Mouse (Mus musculus) limb, embryonic 14.5 days (tissue): ENCODE data around the gene Yjefn3. TPM values are rescaled to one million over a fixed set of nuclear protein-coding genes. Genes with fewer than 3 reads are reported as not detected.
A peak's percentile ranks its signal among the peaks of the same experiment; 100 is the strongest.

Experiments used
- ATAC-seq: fragments of 200-750 bp; cut with Nextera tagmentation; 2 replicates; pipeline ENCODE4 v1.8.0; 2017; ENCODE audit warnings: low read depth, moderate number of reproducible peaks, moderate TSS enrichment; ENCODE audit not compliant: low FRiP score
- DNase-seq: peaks from one replicate; pipeline ENCODE4 v3.0.0-alpha.2; 2015; ENCODE audit warnings: low spot score
- H3K27ac ChIP-seq: fragments of 300-500 bp; sonication (generic); replicated peaks from 2 replicates; pipeline ENCODE4 v1.5.1; 2014; ENCODE audit warnings: low read depth, mild to moderate bottlenecking, low read length, moderate library complexity, mixed read lengths
- H3K27me3 ChIP-seq: fragments of 300-500 bp; sonication (generic); 2 replicates; pipeline ENCODE4 v1.6.1; 2014; ENCODE audit warnings: low read length, mixed read lengths; ENCODE audit not compliant: control insufficient read depth, insufficient read depth
- H3K36me3 ChIP-seq: fragments of 300-500 bp; sonication (generic); 2 replicates; pipeline ENCODE4 v1.6.1; 2014; ENCODE audit warnings: mild to moderate bottlenecking, low read length, moderate library complexity, mixed read lengths; ENCODE audit not compliant: control insufficient read depth, insufficient read depth
- H3K4me1 ChIP-seq: fragments of 300-500 bp; sonication (generic); 2 replicates; pipeline ENCODE4 v1.6.1; 2014; ENCODE audit warnings: antibody characterized with exemption, low read length, mixed read lengths; ENCODE audit not compliant: control insufficient read depth, insufficient read depth
- H3K4me2 ChIP-seq: fragments of 300-500 bp; sonication (generic); replicated peaks from 2 replicates; pipeline ENCODE4 v1.6.1; 2014; ENCODE audit warnings: low read depth, mild to moderate bottlenecking, low read length, moderate library complexity; ENCODE audit not compliant: severe bottlenecking
- H3K4me3 ChIP-seq: fragments of 300-500 bp; sonication (generic); replicated peaks from 2 replicates; pipeline ENCODE4 v1.5.1; 2014; ENCODE audit warnings: low read length
- H3K9ac ChIP-seq: fragments of 300-500 bp; sonication (generic); 2 replicates; pipeline ENCODE4 v1.6.1; 2014; ENCODE audit warnings: mild to moderate bottlenecking, low read depth, low read length, moderate library complexity; ENCODE audit not compliant: severe bottlenecking
- H3K9me3 ChIP-seq: fragments of 300-500 bp; sonication (generic); 2 replicates; pipeline ENCODE4 v1.6.1; 2016; ENCODE audit warnings: low read length; ENCODE audit not compliant: control insufficient read depth
- POLR2A ChIP-seq: fragments of 200-500 bp; IDR thresholded peaks from 2 replicates; pipeline ENCODE4 v1.8.0; 2012; ENCODE audit warnings: inconsistent platforms, mild to moderate bottlenecking, moderate library complexity, borderline replicate concordance; ENCODE audit not compliant: insufficient read depth, insufficient read length; ENCODE audit errors: extremely low read depth
- WGBS: fragments of 180-500 bp; shearing (Covaris S2); extraction: QIAGEN DNeasy Blood & Tissue Kit; methylation state at CpG from one replicate; pipeline ENCODE4 v1.1.7; 2014; 5-methylcytosine and 5-hydroxymethylcytosine counted together
- polyA plus RNA-seq, 2 experiments: library from polyadenylated mRNA; depleted of rRNA in 1 of 2; stranded (reverse) in 1 of 2; unstranded in 1 of 2; fragments of >200 nt; fragmentation: Nextera tagmentation in 1 of 2; extraction: Ambion mirVana in 1 of 2; gene quantifications; 2 replicates each; pipeline versions ENCODE4 v1.2.1 to v1.2.3; 2012 to 2014

Yjefn3 gene
- polyA plus RNA-seq, 2 experiments = 5.4 to 5.5 TPM

DNA sequence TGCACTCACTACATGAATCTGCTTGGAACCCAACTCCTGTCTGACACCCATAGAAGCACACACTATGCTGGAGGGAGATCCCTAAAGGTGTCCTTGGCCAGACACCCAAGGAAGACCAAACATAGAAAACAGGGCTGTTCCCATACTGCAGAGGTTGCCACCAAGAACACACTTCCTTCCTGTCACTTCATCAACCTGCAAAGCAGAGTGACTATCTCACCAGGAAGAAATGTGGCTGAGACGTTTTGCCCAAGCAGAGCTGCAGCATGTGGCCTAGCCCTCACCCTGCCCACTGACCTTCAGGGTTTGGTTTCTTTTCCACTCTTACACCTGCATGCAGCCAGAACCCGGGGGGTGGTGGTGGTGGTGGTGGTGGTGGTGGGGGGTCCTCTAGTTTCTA lies 31.3 kb upstream of the Yjefn3 start:
- H3K4me1 ChIP-seq = no peaks in the 10 kb centered on the region
- H3K36me3 ChIP-seq = peaks cover 32% of the 10 kb centered on the region
- H3K4me3 ChIP-seq = no peak overlapping the region
- no peaks in the 10 kb centered on the region for H3K9me3 ChIP-seq
- 84% methylated on average over 2 of the region's 2 CpGs for WGBS
- no peak for TF ChIP-seq POLR2A
- H3K4me2 ChIP-seq = no peak overlapping the region
- no peak overlapping the region for H3K9ac ChIP-seq
- no peaks in the 10 kb centered on the region for H3K27me3 ChIP-seq
- no peak for ATAC-seq
- DNase-seq = no peak
- H3K27ac ChIP-seq = no peak overlapping the region

DNA sequence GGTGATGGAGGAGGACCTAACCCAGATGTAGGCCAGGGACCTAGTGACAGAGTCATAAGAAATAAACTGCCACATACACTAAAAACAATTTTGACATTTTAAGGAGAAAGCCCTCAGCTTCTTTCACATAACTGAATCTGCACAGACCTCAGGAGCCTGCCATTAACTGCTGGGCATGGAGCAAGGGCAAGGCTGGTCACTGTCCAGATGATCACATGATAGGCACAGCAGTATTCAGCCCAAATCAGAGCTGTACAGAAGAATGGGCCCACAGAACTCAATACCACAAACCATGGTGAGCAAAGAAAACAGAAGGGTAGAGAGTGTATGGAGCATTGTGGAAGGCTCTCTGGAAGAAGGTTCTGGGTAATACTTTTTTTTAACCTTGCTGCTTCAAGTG lies 24.4 kb upstream of the Yjefn3 start:
- Histone ChIP-seq H3K4me1 (no peaks in the 10 kb centered on the region), H3K9ac (no peak overlapping the region), H3K36me3 (no peaks in the 10 kb centered on the region; the same call in 1 of the 2 replicates), H3K4me2 (no peak overlapping the region), H3K9me3 (no peaks in the 10 kb centered on the region), H3K4me3 (no peak overlapping the region), H3K27ac (no peak overlapping the region), H3K27me3 (no peaks in the 10 kb centered on the region)
- no peak for DNase-seq
- no peak for TF ChIP-seq POLR2A
- no peak for ATAC-seq

- no peak for ATAC-seq
- Histone ChIP-seq H3K4me3 (no peak overlapping the region), H3K4me2 (no peak overlapping the region), H3K4me1 (peaks cover 4% of the 10 kb centered on the region; the same call in 1 of the 2 replicates), H3K27me3 (no peaks in the 10 kb centered on the region), H3K36me3 (no peaks in the 10 kb centered on the region; the same call in 1 of the 2 replicates), H3K9ac (no peak overlapping the region), H3K27ac (no peak overlapping the region), H3K9me3 (no peaks in the 10 kb centered on the region)
- no peak for TF ChIP-seq POLR2A
- DNase-seq = no peak
- WGBS = 86% methylated on average over 1 of the region's 1 CpGs
These were observed 21.5 kb upstream of the Yjefn3 start for GRCm38 (mm10) chr8:69923986-69924385.

- DNase-seq = no peak
- H3K27me3 ChIP-seq = no peaks in the 10 kb centered on the region
- no peak overlapping the region for H3K4me2 ChIP-seq
- peaks cover 18% of the 10 kb centered on the region for H3K36me3 ChIP-seq
- H3K27ac ChIP-seq = no peak overlapping the region
- no peak for TF ChIP-seq POLR2A
- H3K9ac ChIP-seq = no peak overlapping the region
- 85% methylated on average over 2 of the region's 2 CpGs for WGBS
- no peak for ATAC-seq
- H3K9me3 ChIP-seq = no peaks in the 10 kb centered on the region
- H3K4me3 ChIP-seq = no peak overlapping the region
- peaks cover 4% of the 10 kb centered on the region; the same call in 1 of the 2 replicates for H3K4me1 ChIP-seq
These were observed 18.6 kb upstream of the Yjefn3 start for GRCm38 (mm10) chr8:69921141-69921540.

DNA sequence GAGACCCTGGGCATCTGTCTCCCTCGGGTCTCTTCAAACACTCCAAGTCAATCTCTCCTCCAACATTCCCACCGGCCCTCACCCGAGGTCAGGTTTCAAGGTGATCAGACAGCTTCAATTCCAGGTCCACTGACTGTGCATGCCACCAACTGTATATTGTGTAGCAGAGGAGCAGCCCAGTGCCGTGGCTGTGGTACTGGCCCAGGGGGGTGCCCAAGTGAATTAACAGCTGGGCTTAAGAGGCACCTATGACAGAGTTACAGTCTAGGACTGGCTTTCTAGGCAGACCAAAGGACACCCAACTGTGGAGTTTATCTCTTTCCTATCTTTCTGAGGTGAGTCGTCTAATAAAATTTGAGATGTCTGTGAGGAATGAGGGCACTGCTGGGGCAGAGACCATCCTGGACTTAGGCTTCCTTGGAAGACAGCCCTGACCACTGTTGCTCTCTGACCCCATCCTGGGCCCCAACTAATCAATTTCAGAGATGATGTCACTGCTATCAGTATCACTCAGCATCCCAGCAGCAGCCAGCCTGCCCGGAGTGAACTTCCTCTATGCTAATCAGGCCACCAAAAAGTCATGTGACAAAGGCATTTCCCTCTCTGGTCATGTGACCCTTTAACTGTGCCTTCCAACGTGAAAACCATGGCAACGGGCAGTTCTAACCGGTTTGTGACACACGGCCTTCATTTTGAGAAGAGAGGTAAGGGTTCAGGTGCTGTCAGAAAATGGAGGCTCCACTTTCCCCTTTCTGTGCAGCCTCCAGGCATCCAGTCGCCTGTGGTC lies 17.6 kb upstream of the Yjefn3 start:
- 37% methylated on average over 11 of the region's 11 CpGs for WGBS
- Histone ChIP-seq H3K9ac (no peak overlapping the region), H3K4me2 (no peak overlapping the region), H3K36me3 (peaks cover 29% of the 10 kb centered on the region), H3K27ac (0 out of 2 replicates have a peak overlapping the region, but pooled peaks have one; percentile 3), H3K4me1 (peaks cover 4% of the 10 kb centered on the region; the same call in 1 of the 2 replicates), H3K9me3 (no peaks in the 10 kb centered on the region), H3K27me3 (no peaks in the 10 kb centered on the region), H3K4me3 (no peak overlapping the region)
- DNase-seq (peak; percentile 31), ATAC-seq (peak; percentile 34; the same call in 1 of the 2 replicates)
- TF ChIP-seq POLR2A = no peak
